Mouse (Mus musculus): Measurements from ENCODE around the gene Tcf20. TPM values are rescaled to one million over a fixed set of nuclear protein-coding genes. Genes with fewer than 3 reads are reported as not detected.

The Tcf20 gene
- polyA plus RNA-seq, 1 experiment from 2014 or later, result 8.1 TPM

DNA sequence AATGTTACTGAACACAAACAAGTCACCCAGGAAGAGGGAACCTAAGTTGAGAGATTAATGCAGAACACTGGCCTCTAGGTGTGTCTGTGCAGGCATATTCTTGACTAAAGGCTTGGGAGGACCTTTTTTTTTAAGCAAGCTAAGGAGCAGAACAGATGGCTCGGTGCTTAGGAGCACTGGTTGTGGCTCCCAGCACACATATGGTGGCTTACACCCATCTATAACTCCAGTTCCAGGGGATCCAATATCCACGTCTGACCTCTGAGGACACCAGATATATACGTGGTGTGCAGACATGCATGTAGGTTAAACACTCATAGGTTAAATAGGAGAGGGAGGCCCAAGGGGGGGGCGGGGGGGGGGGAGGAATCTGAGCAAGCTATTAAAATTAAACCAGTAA is 165.3 kb downstream of the Tcf20 start:
- 65% methylated on average over 4 of the region's 4 CpGs for WGBS
- H3K4me1 ChIP-seq, result no peaks in the 10 kb centered on the region
- no peak overlapping the region for H3K27ac ChIP-seq
- no peak overlapping the region for H3K4me3 ChIP-seq
- no peak for DNase-seq (ENCODE audit: low spot score)
- peaks cover 71% of the 10 kb centered on the region for H3K36me3 ChIP-seq
- no peaks in the 10 kb centered on the region for H3K9me3 ChIP-seq (replicated peaks)
- H3K27me3 ChIP-seq (ENCODE audit: low read depth, poor library complexity, severe bottlenecking), result no peaks in the 10 kb centered on the region

DNA sequence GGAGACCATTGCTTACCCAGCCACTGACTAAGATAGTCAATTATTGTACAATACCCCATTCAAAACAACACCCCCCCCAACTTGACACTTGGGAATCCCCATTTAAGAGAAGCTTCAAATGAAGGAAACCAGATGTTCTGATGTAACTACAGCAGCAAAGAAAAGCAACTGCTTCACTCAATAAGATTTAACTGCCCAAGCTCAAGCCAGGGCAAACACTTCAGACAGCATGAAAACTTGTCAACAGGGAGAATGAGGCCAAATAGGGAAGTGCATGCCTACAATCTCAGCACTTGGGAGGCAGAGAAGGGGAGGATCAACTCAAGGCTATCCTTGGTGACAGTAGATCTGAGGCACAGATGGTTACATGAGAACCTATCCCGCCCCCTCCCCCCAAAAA is 166.0 kb downstream of the Tcf20 start:
- WGBS, result 91% methylated on average over 1 of the region's 1 CpGs
- Histone ChIP-seq H3K9me3 (replicated peaks) (no peaks in the 10 kb centered on the region), H3K4me1 (no peaks in the 10 kb centered on the region), H3K27ac (no peak overlapping the region), H3K4me3 (no peak overlapping the region), H3K27me3 (ENCODE audit: low read depth, poor library complexity, severe bottlenecking) (no peaks in the 10 kb centered on the region), H3K36me3 (peaks cover 68% of the 10 kb centered on the region)
- DNase-seq (ENCODE audit: low spot score), result no peak

DNA sequence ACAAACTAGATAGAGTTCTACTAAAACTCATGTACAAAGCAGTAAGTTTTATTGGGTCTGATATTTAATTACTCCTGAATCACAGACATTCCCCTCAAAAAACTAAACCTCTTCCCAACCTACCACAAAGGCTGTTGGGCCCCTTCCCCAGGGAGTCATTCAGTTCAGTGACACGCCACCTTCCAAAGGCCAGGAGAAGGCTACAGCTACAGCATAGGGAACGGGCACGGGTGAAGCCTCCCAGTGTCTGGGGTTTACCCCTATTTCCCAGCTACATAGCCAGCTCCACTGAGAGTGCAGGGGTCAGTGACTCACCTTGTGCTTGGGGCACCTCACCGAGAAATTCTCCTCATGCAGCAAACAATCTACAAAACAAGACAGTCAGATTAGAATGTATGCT is 172.4 kb downstream of the Tcf20 start:
- Histone ChIP-seq H3K9me3 (replicated peaks) (no peaks in the 10 kb centered on the region), H3K36me3 (peaks cover 58% of the 10 kb centered on the region), H3K27ac (no peak overlapping the region), H3K4me1 (no peaks in the 10 kb centered on the region), H3K4me3 (no peak overlapping the region), H3K27me3 (ENCODE audit: low read depth, poor library complexity, severe bottlenecking) (no peaks in the 10 kb centered on the region)
- WGBS, result 89% methylated on average over 4 of the region's 4 CpGs
- DNase-seq (ENCODE audit: low spot score), result no peak

- peak; percentile 58 for DNase-seq (ENCODE audit: low spot score)
- Histone ChIP-seq H3K27ac (no peak overlapping the region), H3K27me3 (ENCODE audit: low read depth, poor library complexity, severe bottlenecking) (no peaks in the 10 kb centered on the region), H3K9me3 (replicated peaks) (no peaks in the 10 kb centered on the region), H3K4me3 (no peak overlapping the region), H3K36me3 (peaks cover 61% of the 10 kb centered on the region), H3K4me1 (no peaks in the 10 kb centered on the region)
- 68% methylated on average over 4 of the region's 4 CpGs for WGBS
Observed at GRCm38 (mm10) chr15:82814806-82815205, 172.9 kb downstream of the Tcf20 start.

DNA sequence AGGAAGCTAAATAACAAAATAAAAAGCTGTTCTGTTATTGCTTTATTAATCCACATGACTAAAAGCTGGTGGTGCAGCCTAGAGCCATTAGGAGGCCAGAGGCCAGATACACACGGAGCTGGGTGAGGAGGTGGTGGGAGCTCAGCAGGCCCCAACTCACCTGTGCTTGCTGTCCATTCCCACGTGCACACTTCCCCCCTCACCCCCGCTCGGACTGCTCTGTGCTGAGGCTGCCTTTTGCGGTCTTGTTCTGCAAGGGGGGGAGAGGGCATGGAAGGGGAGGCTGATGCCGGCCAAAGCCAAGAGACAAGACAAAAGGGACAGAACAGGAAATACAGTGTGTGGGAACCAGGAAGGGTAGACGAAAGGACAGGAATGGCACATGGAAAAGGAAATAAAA is 173.4 kb downstream of the Tcf20 start:
- Histone ChIP-seq H3K4me3 (no peak overlapping the region), H3K27me3 (ENCODE audit: low read depth, poor library complexity, severe bottlenecking) (no peaks in the 10 kb centered on the region), H3K4me1 (no peaks in the 10 kb centered on the region), H3K27ac (no peak overlapping the region), H3K9me3 (replicated peaks) (no peaks in the 10 kb centered on the region), H3K36me3 (peaks cover 66% of the 10 kb centered on the region)
- WGBS, result 86% methylated on average over 7 of the region's 7 CpGs
- DNase-seq (ENCODE audit: low spot score), result no peak

GRCm38 (mm10) chr15:82810556-82810955 is 177.1 kb downstream of the Tcf20 start:
- WGBS, result 93% methylated on average over 1 of the region's 1 CpGs
- no peak for DNase-seq (ENCODE audit: low spot score)
- Histone ChIP-seq H3K4me1 (no peaks in the 10 kb centered on the region), H3K4me3 (no peak overlapping the region), H3K36me3 (peaks cover 53% of the 10 kb centered on the region), H3K9me3 (replicated peaks) (no peaks in the 10 kb centered on the region), H3K27me3 (ENCODE audit: low read depth, poor library complexity, severe bottlenecking) (no peaks in the 10 kb centered on the region), H3K27ac (no peak overlapping the region)

DNA sequence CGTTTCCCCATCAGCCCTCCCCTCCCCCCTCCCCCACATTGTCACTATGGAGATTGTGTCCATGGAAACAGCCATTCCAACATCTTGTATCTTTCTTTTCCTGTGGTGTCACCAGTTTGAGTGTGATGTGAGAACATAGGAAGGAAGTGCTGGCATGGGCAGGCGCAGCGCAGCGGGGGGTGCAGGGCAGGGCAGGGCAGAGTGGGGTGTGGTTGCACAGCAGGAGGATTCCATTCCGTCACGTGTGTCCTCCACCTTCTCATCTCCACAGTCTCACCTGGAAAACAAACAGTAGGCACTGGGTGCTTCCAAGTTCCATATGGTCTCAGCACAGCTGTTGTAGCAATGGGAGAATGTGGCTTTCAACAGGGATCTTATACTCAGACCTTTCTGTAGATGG is 178.2 kb downstream of the Tcf20 start:
- Histone ChIP-seq H3K4me1 (no peaks in the 10 kb centered on the region), H3K36me3 (peaks cover 50% of the 10 kb centered on the region), H3K27me3 (ENCODE audit: low read depth, poor library complexity, severe bottlenecking) (no peaks in the 10 kb centered on the region), H3K27ac (no peak overlapping the region), H3K9me3 (replicated peaks) (no peaks in the 10 kb centered on the region), H3K4me3 (no peak overlapping the region)
- WGBS, result 93% methylated on average over 6 of the region's 6 CpGs
- no peak for DNase-seq (ENCODE audit: low spot score)

DNA sequence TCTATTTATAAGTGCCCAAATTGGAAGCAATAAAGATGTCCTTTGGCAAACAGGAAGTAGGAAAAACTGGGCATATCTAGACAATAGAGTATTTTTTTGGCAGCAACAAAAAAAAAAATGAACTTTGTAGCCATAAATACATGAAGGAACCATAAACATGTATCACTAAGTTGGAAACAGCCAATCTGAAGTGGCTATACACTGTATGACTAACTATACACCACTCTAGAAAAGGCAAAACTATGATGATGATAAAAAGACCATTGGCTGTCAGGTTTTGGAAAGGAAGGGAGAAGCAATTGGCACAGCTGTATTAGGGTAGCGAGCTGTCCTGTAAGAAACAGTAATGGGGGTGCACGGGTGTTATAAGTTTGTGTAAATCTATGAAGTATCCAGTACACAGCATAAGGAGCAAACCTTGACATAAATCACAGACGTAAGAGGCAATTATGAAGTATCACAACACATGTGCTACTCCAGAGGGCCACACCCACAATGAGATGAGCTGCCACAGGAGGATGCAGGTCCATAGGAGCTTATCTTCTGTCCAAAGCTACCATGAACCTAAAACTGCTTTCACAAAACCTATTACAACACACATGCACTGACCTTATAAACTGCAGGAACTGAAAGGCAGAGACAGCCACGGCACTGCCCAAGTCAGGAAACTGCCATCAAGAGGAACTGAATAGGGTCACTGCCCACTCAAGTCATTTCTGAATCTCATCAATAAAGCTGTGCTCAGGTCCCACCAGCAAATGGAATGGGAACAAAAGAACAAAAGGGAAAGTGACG is 180.5 kb downstream of the Tcf20 start:
- Histone ChIP-seq H3K36me3 (peaks cover 30% of the 10 kb centered on the region), H3K27ac (no peak overlapping the region), H3K4me3 (no peak overlapping the region), H3K4me1 (no peaks in the 10 kb centered on the region), H3K9me3 (replicated peaks) (no peaks in the 10 kb centered on the region), H3K27me3 (ENCODE audit: low read depth, poor library complexity, severe bottlenecking) (no peaks in the 10 kb centered on the region)
- no peak for DNase-seq (ENCODE audit: low spot score)
- WGBS, result 87% methylated on average over 5 of the region's 5 CpGs

DNA sequence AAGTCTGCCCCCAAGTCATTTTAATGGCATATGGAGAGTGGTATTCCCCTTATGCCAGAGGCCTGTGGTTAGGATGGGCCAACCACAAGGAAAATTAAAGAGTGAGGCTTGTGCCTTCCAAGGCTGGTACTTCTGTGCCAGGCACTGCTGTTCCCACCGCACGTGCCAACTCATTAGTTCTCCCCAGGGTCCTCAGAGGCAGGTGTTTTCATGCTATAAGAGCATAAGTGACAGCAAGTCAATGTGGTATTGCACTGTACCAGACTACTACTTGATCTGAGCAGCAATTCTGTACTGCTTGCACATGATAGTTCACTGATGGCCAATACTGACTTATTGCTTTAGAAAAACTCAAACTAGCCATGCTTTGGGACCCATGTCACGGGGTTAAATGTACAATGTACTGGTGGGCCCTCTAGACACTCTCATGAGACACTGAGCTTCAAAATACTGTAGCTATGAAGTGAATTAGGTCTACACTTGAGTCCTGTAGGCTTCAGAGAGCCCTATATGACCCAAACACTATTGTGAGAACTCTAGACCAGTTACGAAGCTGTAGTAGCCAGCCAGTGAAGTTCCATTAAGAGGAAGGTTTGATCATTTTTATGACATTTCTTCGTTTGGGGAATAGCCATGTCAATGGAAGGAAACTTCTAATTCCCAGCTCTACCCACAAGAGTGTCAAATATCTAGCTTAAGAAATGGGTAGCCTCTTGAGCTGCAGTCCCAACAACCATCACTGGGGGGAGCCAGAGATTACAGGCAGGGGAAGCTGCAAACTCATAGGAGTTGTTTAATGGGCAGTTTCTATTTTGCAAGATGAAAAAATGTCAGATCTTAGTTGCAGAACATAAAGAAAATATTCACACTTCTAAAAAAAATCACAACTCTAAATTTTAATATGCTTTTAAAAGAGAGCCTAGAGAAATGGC is 182.7 kb downstream of the Tcf20 start:
- Histone ChIP-seq H3K4me1 (no peaks in the 10 kb centered on the region), H3K27ac (no peak overlapping the region), H3K36me3 (peaks cover 9% of the 10 kb centered on the region), H3K4me3 (no peak overlapping the region), H3K27me3 (ENCODE audit: low read depth, poor library complexity, severe bottlenecking) (no peaks in the 10 kb centered on the region), H3K9me3 (replicated peaks) (no peaks in the 10 kb centered on the region)
- WGBS, result 71% methylated on average over 5 of the region's 5 CpGs
- DNase-seq (ENCODE audit: low spot score), result peak; percentile 83

GRCm38 (mm10) chr15:82795936-82796440 is 191.7 kb downstream of the Tcf20 start:
- Histone ChIP-seq H3K4me3 (no peak overlapping the region), H3K9me3 (replicated peaks) (no peaks in the 10 kb centered on the region), H3K27me3 (ENCODE audit: low read depth, poor library complexity, severe bottlenecking) (no peaks in the 10 kb centered on the region), H3K27ac (no peak overlapping the region), H3K4me1 (no peaks in the 10 kb centered on the region), H3K36me3 (no peaks in the 10 kb centered on the region)
- 85% methylated on average over 3 of the region's 3 CpGs for WGBS
- DNase-seq (ENCODE audit: low spot score), result no peak

GRCm38 (mm10) chr15:82794277-82794676 is 193.4 kb downstream of the Tcf20 start, which contains the start of gene Cyp2d26:
Gene Cyp2d26 (minus strand): TSS chr15:82794294.
- whole genome bisulfite sequencing, result 89% methylated on average over 5 of the region's 5 CpGs

GRCm38 (mm10) chr15:82793868-82794267 is 193.8 kb downstream of the Tcf20 start:
- DNase-seq (ENCODE audit: low spot score), result no peak
- WGBS, result 88% methylated on average over 6 of the region's 6 CpGs

More at GRCm38 (mm10) chr15:82794277-82794676, 193.4 kb downstream of the Tcf20 start, which contains the start of gene Cyp2d26:
- H3K4me1 ChIP-seq, result no peaks in the 10 kb centered on the region
- no peak within 1 kb of the TSS for H3K27ac ChIP-seq
- H3K27me3 ChIP-seq (ENCODE audit: low read depth, poor library complexity, severe bottlenecking), result no peaks in the 10 kb centered on the region
- H3K4me3 ChIP-seq, result no peak within 1 kb of the TSS
- no peaks in the 10 kb centered on the region for H3K9me3 ChIP-seq (replicated peaks)
- no peak for DNase-seq (ENCODE audit: low spot score)
- no peaks in the 10 kb centered on the region for H3K36me3 ChIP-seq

DNA sequence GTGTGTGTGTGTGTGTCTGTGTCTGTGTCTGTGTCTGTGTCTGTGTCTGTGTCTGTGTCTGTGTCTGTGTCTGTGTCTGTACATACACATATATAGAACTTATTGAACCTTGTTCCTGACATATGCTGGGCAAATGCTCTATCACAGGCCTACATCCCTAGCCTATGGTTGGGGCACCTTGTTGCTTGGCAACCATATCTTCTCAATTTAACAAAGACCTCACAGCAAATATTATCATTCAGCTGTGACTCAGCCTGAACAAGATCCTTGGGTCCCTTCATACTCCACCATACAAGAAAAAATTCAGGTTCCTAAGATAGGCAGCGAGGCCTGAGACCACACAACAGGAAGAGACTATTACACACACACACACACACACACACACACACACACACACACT is 194.2 kb downstream of the Tcf20 start:
- DNase-seq (ENCODE audit: low spot score), result no peak
- Histone ChIP-seq H3K4me1 (no peaks in the 10 kb centered on the region), H3K36me3 (no peaks in the 10 kb centered on the region), H3K27ac (no peak overlapping the region), H3K27me3 (ENCODE audit: low read depth, poor library complexity, severe bottlenecking) (no peaks in the 10 kb centered on the region), H3K4me3 (no peak overlapping the region), H3K9me3 (replicated peaks) (no peaks in the 10 kb centered on the region)
- WGBS, result 83% methylated on average over 1 of the region's 1 CpGs

More at GRCm38 (mm10) chr15:82793868-82794267, 193.8 kb downstream of the Tcf20 start:
- Histone ChIP-seq H3K4me3 (no peak overlapping the region), H3K4me1 (no peaks in the 10 kb centered on the region), H3K9me3 (replicated peaks) (no peaks in the 10 kb centered on the region), H3K27me3 (ENCODE audit: low read depth, poor library complexity, severe bottlenecking) (no peaks in the 10 kb centered on the region), H3K27ac (no peak overlapping the region), H3K36me3 (no peaks in the 10 kb centered on the region)

All from limb, embryonic 10.5 days (tissue).